Mouse (Mus musculus) olfactory bulb, adult 2 months (tissue): Measurements from ENCODE around the gene Cecr2. TPM values are rescaled to one million over a fixed set of nuclear protein-coding genes. Genes with fewer than 3 reads are reported as not detected.

Source experiments
- H3K27ac ChIP-seq: fragments of 200-500 bp; 2 replicates; pipeline ENCODE4 v1.5.1; 2012; ENCODE audit warnings: low read depth, low read length; ENCODE audit not compliant: insufficient read depth
- H3K4me1 ChIP-seq: fragments of 200-500 bp; 2 replicates; pipeline ENCODE4 v1.6.1; 2012; ENCODE audit warnings: low read length; ENCODE audit not compliant: control insufficient read depth, insufficient read depth
- H3K4me3 ChIP-seq: fragments of 200-500 bp; 2 replicates; pipeline ENCODE4 v1.5.1; 2012; ENCODE audit warnings: mild to moderate bottlenecking, low read depth, low read length, moderate library complexity; ENCODE audit not compliant: insufficient read depth
- CTCF ChIP-seq: fragments of 200-500 bp; IDR thresholded peaks from 2 replicates; pipeline ENCODE4 v1.5.1; 2012; ENCODE audit warnings: low read depth, mild to moderate bottlenecking, low read length, moderate library complexity; ENCODE audit not compliant: insufficient read depth
- POLR2A ChIP-seq: fragments of 200-500 bp; IDR thresholded peaks from 2 replicates; pipeline ENCODE4 v1.6.1; 2012; ENCODE audit warnings: mild to moderate bottlenecking, low read depth, low read length, moderate library complexity; ENCODE audit not compliant: insufficient read depth
- WGBS: fragments of 180-500 bp; shearing (Covaris S2); methylation state at CpG from one replicate; pipeline ENCODE4 v1.1.7; 2018; 5-methylcytosine and 5-hydroxymethylcytosine counted together
- polyA plus RNA-seq: library from polyadenylated mRNA; stranded (reverse); fragments of >200 nt; gene quantifications from 2 replicates; pipeline ENCODE4 v1.2.4, GENCODE M21; 2012; ENCODE audit warnings: low replicate concordance; ENCODE audit not compliant: missing spikeins, insufficient read depth, insufficient read length

The Cecr2 gene
- not detected in 2 replicates for polyA plus RNA-seq

DNA sequence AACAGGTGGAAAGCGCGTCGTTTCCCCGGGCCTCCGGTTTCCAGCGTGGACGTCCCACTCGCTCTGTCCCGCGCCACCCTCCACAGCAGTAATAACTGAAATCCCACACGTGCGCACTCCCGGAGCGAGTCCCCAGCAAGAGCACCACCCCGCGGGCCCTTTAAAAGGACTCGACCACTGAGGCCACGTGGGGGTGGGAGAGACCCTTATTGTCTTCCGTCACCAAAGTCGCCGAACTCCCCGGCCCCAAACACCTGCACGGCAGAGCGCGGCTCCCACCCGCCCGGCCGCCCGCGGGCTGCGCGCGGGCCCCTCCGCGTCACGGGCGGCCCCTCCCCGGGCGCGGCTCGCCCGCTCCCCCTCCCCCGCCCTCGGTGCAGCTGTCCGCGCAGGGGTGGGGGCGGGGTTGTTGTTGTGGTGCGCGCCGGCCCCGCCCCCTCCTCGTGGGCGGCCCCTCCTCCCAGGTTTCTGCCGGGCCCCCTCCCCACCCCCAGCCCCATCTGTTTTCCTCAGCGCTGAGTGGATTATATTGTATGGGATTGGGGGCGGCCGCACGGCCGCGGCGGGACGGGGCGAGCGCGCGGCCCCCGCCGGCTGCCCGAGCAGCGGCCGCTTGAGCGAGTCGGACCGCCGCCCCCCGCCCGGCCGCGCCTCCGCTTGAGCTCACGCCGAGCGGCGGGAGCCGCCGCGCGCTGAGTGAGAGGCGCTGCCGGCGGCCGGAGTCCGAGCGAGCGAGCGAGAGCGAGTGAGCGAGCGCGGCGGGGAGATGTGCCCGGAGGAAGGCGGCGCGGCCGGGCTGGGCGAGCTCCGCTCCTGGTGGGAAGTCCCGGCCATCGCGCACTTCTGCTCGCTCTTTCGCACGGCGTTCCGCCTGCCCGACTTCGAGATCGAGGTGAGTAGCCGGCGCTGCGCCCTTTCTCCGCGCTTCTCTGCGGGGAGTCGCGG, at the start of gene Cecr2:
Gene Cecr2, plus strand, starts transcription at position 554 of the 945 bp plus-strand sequence.
- TF ChIP-seq POLR2A (no peak), CTCF (no peak)
- Histone ChIP-seq H3K4me1 (peaks cover 7% of the 10 kb centered on the region; the same call in 1 of the 2 replicates), H3K4me3 (peak within 1 kb of the TSS; percentile 81), H3K27ac (peak within 1 kb of the TSS; percentile 26; the same call in 1 of the 2 replicates)
- 4% methylated on average over 125 of the region's 127 CpGs for WGBS

DNA sequence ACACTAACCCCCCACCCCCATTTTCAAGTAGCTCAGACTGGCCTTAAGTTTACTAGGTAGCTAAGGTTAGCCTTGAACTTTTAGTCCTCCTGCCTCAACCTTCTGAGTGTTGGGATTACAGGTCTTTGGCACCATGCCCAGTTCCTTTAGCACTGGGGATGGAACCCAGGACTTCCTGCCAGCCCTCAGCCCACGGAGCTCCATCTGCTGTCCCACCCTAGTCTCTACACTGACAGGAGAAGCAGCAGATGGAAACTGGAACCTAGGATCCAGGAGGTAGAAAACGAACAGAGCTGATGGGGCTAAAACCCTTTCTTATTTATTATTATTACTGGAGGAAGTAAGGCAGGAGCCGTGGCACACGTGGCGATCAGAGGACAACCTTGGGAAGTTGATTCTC, 48.6 kb upstream of the Cecr2 start:
- H3K4me3 ChIP-seq: no peak overlapping the region
- no peaks in the 10 kb centered on the region for H3K4me1 ChIP-seq
- no peak overlapping the region for H3K27ac ChIP-seq
- WGBS: 84% methylated on average over 5 of the region's 5 CpGs
- TF ChIP-seq POLR2A (no peak), CTCF (no peak)

DNA sequence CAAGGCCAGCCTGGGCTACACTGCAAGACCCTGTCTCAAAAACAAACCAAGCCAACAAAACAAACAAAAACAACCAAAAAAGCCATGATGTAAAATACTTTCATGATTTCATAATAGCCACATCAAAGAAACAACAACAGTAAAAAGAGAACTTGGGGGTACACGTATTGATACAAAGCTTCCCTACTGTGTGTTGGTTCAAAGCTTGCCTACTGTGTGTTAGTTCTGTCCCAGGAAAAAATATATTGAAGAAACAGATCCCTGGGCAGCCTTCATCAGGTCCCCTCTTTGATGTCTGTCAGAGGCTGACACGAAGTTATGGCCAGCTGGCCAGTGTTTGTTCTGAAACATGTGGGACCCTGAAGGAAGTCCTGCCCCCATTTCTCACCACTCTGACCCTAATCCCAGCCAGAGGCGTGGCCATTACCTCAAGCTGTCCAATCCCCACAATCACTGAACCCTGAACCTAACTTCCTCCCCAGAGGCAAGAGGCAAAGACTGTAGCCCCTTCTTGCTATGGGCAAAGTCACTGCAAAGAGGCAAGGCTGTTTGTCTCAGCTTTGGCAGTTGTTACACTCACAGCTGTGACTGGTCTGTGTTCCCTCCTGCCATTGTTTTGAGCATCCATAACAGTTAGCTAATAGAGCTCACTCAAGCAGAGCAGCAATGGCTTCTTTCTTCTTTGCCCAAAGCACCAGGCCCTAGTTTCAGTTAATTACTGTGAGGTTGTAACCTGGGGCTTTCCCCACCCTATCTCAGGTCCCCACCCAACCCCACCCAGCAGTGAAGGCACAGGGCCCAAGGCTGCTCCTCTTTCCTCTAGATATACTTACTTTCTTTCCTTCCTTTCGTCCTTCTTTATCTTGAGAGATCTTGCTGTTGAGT, 47.4 kb upstream of the Cecr2 start:
- H3K27ac ChIP-seq: no peak overlapping the region
- no peaks in the 10 kb centered on the region for H3K4me1 ChIP-seq
- no peak overlapping the region for H3K4me3 ChIP-seq
- WGBS: 76% methylated on average over 4 of the region's 4 CpGs
- TF ChIP-seq CTCF (no peak), POLR2A (no peak)

GRCm38 (mm10) chr6:120620193-120620592, 46.0 kb upstream of the Cecr2 start:
- Histone ChIP-seq H3K27ac (no peak overlapping the region), H3K4me1 (no peaks in the 10 kb centered on the region), H3K4me3 (no peak overlapping the region)
- TF ChIP-seq CTCF: no peak
- no peak for TF ChIP-seq POLR2A
- WGBS: 90% methylated on average over 3 of the region's 3 CpGs

GRCm38 (mm10) chr6:120625081-120625480, 41.1 kb upstream of the Cecr2 start:
- no peak overlapping the region for H3K27ac ChIP-seq
- TF ChIP-seq CTCF: no peak
- TF ChIP-seq POLR2A: no peak
- H3K4me3 ChIP-seq: no peak overlapping the region
- WGBS: 82% methylated on average over 8 of the region's 8 CpGs
- no peaks in the 10 kb centered on the region for H3K4me1 ChIP-seq

DNA sequence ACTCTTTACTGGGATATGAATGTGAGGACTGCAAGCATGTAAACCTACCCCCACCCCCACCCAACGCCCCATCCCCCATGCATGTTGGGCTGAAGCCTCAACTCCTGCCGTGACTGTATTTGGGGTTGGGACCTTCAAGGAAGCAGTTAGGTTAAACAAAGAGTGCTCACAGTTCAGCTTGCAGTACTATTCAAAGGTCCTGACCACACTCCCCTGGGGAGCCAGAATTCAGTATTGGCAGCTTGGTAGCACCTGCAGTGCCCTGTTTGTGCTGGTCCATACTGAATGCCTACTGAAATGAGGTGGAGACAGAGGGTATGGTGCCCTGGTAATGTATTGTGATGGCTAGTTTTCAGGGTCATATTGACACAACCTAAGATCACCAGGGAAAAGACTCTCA, 39.1 kb upstream of the Cecr2 start:
- 57% methylated on average over 2 of the region's 2 CpGs for WGBS
- no peaks in the 10 kb centered on the region for H3K4me1 ChIP-seq
- H3K4me3 ChIP-seq: no peak overlapping the region
- TF ChIP-seq POLR2A (no peak), CTCF (no peak)
- no peak overlapping the region for H3K27ac ChIP-seq

DNA sequence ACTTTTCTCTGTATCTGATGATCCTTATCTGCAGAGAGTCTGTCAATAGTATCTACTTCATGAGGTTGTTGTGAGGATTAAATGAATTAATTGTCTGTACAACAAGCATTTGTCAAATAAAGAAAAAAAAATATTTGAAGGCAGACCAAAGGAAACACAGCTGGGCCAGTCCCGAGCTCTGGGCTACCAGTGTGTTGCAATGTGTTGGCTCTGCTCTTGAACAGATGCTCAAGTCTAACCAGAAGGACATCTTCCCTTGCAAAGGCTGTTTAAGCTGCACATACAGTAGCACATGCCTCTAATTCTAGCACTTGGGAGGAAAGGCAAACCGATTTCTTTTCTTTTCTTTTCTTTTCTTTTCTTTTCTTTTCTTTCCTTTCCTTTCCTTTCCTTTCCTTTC, 37.2 kb upstream of the Cecr2 start:
- TF ChIP-seq POLR2A: no peak
- no peak for TF ChIP-seq CTCF
- no peaks in the 10 kb centered on the region for H3K4me1 ChIP-seq
- no peak overlapping the region for H3K27ac ChIP-seq
- H3K4me3 ChIP-seq: no peak overlapping the region
- WGBS: 83% methylated on average over 2 of the region's 2 CpGs

DNA sequence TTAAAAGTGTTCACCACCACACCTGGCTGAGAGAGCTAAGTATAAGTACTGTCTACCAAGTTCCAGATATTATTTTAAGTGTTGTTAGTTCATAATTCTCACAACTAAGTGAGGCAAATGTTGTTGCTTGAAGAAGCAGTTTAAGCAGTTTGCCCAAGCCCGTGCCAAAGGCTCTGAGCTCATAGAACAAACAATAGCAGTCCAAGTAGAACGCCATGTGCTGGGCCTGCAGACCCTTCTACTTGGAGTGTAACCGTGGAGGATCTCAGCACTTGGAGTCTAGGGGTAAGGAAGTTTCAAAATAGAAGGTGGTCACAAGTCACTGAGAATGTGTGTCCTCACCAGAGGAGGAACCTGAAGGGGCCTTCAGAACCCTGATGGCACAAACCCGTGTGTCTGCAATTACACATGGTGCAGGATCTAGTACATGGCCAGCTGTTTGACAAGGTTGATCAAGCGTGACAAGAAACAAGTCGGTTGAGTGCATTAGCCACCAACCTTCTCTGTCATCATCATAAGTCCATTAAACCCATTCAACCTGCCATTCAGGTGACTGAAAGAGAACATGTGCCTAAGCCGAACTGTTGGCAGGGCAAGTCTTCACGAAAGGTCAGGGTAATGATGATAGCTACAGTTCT, 30.7 kb upstream of the Cecr2 start:
- WGBS: 90% methylated on average over 8 of the region's 8 CpGs
- Histone ChIP-seq H3K4me1 (no peaks in the 10 kb centered on the region), H3K27ac (no peak overlapping the region), H3K4me3 (no peak overlapping the region)
- no peak for TF ChIP-seq CTCF
